Mouse (Mus musculus) layer of hippocampus, adult 9-11 months (tissue): ENCODE results near the gene Klk1b27.
A peak's percentile ranks its signal among the peaks of the same experiment; 100 is the strongest.
"Not testable (repeated sequence)": the region's sequence is repeated elsewhere in the genome, so short reads cannot be mapped to it uniquely, and the experiment has no call there.

ENCODE experiments used
- DNase-seq: peaks from one replicate; pipeline ENCODE4 v3.0.0; 2022

Klk1b27 gene

DNA sequence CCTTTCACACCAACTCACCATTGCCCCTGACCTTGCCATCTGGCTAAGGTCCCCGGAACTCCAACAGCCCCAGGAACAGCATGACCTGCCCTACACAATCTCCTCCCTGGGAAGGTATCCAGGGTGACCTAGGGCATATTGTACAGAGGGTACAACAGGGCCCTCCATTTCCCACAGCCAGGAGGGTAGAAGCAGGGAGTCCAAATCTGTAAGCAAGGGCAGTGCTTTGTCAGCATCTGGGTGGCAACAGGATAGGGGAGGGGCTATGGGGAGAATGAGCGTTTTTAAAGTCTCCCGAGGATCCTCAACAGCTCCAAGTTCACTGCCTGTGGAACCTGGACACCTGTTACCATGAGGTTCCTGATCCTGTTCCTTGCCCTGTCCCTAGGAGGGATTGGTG lies at the start of gene Klk1b27:
Gene Klk1b27 (plus strand): TSS at position 301 of the 400 bp plus-strand sequence.
- not testable (repeated sequence) for DNase-seq

- DNase-seq: no peak
Observed at GRCm38 (mm10) chr7:44004847-44005246, 47.2 kb upstream of the Klk1b27 start.

- not testable (repeated sequence) for DNase-seq
Observed at GRCm38 (mm10) chr7:44011868-44012267, 40.2 kb upstream of the Klk1b27 start, which contains the start of gene Klk1b26. Gene Klk1b26, plus strand, starts transcription at chr7:44012168.

GRCm38 (mm10) chr7:44014666-44015065 lies 37.4 kb upstream of the Klk1b27 start:
- DNase-seq: peak; percentile 13

- no peak for DNase-seq
Observed at GRCm38 (mm10) chr7:44015071-44015470, 37.0 kb upstream of the Klk1b27 start.

GRCm38 (mm10) chr7:44072117-44072516 lies 20.0 kb downstream of the Klk1b27 start:
- DNase-seq: no peak

- DNase-seq: no peak
Observed at GRCm38 (mm10) chr7:44077703-44078102, 25.6 kb downstream of the Klk1b27 start.

- no peak for DNase-seq
Observed at GRCm38 (mm10) chr7:44096111-44096510, 44.0 kb downstream of the Klk1b27 start.

GRCm38 (mm10) chr7:44102028-44102427 lies 49.9 kb downstream of the Klk1b27 start, which contains the start of gene Klk1b21:
Gene Klk1b21, plus strand, starts transcription at chr7:44102328.
- DNase-seq: not testable (repeated sequence)
